Mouse (Mus musculus) forelimb bud, embryonic 11.5 days (tissue): ENCODE measurements at regions not wholly inside any gene's neighbourhood (a gene's known extent, or its start where the extent isn't known, plus 50 kb on each side); places are given as distances from the start of the nearest gene placed in this dataset.

Source experiments
- DNase-seq: peaks from one replicate; pipeline ENCODE4 v3.0.0-alpha.2; 2012; ENCODE audit warnings: low read depth, low spot score

GRCm38 (mm10) chr16:95057596-95057995, 60.1 kb upstream of the Kcnj6 start:
- peak; percentile 43 for DNase-seq

GRCm38 (mm10) chr16:95064423-95064822, 66.9 kb upstream of the Kcnj6 start:
- no peak for DNase-seq

DNA sequence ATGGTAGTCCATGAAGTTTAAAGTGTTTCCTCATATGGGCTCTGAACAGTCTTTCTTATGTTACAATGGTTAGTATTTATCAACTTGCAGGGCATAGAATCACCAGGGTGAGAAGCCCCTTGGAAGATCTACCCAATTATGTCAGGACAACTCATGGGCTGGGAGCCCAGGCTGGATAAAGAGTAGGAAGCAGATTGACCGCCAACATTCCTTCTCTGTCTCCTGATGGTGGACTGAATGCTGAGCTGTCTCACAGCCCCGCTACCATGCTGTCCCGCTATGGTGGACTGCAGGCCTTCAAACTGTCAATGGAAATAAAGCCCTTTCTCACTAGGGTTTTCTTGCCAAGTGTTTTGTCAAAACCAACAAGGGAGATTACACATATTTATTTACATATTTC, 69.2 kb upstream of the Kcnj6 start:
- no peak for DNase-seq

DNA sequence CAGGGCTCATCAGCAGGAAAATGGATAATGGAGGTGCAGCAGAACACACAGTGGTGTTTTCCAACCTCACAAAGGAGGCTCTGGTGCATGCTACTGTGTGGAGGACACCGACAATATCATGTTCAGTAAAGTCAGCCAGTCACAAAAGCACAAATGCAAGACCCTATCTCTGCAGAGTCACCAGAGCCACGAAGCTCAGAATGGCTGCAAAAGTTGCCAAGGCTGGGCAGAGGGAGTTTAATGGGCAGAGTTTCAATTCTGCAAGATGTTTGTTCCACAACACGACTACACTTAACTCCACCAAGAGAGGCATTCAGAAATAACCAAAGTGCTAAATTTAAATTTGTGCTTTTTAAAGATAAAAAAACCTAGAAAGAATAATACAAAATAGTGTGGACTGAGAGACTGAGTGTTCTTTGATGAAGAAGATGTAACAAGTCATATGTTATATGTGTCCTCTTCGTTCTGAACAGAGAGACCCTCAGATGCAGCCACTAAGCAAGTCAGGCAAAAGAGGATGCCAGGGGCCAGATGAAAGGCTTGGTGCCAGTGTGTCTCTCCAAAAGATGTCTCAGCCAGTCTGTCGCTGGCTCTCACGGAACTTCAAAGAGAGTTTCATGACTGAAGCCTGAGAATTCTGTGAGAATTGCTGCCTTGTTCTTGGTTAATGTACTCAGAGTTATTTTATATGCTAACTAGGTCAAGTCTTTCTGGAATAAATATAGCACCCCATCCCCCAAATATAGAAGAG, 95.1 kb upstream of the Kcnj6 start:
- no peak for DNase-seq

DNA sequence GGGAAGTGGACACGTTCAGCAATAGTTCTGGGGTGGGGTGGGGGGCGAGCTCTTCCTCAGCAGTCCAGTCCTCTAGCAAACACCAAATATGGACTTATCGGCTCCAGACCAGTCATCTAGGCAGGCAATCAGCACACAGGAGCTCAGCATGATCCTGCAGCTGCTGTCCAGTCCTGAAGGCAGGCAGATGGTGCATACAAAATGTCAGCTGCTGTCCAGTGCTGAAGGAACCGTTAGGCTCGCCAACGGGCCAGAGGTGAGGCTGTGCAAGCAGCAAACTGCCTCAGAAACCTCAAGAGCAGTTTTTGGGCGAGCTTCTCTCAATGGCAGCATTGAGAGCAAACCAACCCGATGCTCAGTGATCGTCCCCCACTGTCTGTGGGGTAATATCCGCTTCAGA, 96.3 kb upstream of the Kcnj6 start:
- DNase-seq = peak; percentile 81

DNA sequence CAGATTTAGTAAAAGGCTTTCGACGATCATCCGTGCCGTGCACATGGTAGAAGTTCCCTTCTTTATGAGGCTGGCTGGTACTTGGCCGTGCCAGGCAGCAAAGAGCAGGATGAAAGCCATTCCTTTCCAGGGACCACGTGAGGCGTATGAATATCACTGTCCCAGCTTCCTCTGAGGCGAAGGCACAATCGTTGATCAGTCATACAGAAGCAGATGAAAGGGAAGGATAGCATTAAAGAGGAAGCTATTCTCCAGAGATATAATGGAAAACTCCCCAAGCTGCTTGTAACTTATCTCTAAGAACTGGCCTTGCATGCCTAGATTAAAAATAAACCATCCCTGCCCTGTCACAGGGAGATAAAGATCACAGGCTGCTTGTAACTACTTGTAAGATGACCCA, 103.5 kb upstream of the Kcnj6 start:
- DNase-seq = no peak

GRCm38 (mm10) chr16:95117531-95117930, 120.0 kb upstream of the Kcnj6 start:
- DNase-seq = peak; percentile 16

GRCm38 (mm10) chr16:95119293-95119692, 121.8 kb upstream of the Kcnj6 start:
- no peak for DNase-seq

DNA sequence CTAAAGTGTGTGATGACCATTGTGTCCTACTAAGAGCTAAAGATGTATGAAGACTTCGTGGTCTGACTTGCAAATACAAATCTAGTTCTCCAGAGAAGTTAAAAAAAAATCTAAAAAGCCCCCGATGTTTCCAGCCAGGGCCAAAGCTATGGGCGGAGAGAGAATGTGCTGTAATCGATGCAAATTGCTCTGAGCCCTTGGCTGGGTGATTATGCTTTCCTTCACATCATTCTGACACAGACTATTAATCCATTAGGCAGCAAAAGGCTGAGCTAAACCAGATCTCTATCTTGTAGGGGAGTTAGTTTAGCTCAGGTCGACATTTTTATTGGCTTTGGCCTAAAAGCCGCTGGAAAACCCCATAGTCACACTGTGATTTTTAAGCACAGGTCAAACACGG, 124.5 kb upstream of the Kcnj6 start:
- no peak for DNase-seq

- peak; percentile 46 for DNase-seq
Measured at GRCm38 (mm10) chr16:95127616-95128015, 129.7 kb upstream of the Kcnj15 start.

GRCm38 (mm10) chr16:95131815-95132214, 125.5 kb upstream of the Kcnj15 start:
- no peak for DNase-seq

GRCm38 (mm10) chr16:95138809-95139208, 118.5 kb upstream of the Kcnj15 start:
- no peak for DNase-seq

GRCm38 (mm10) chr16:95141510-95142394, 115.6 kb upstream of the Kcnj15 start:
- no peak for DNase-seq

- DNase-seq = no peak
Measured at GRCm38 (mm10) chr16:95150499-95150898, 106.9 kb upstream of the Kcnj15 start.

- DNase-seq = no peak
Measured at GRCm38 (mm10) chr16:95151499-95151898, 105.9 kb upstream of the Kcnj15 start.

GRCm38 (mm10) chr16:95151914-95152313, 105.4 kb upstream of the Kcnj15 start:
- no peak for DNase-seq

- DNase-seq = no peak
Measured at GRCm38 (mm10) chr16:95152742-95153383, 104.5 kb upstream of the Kcnj15 start.

DNA sequence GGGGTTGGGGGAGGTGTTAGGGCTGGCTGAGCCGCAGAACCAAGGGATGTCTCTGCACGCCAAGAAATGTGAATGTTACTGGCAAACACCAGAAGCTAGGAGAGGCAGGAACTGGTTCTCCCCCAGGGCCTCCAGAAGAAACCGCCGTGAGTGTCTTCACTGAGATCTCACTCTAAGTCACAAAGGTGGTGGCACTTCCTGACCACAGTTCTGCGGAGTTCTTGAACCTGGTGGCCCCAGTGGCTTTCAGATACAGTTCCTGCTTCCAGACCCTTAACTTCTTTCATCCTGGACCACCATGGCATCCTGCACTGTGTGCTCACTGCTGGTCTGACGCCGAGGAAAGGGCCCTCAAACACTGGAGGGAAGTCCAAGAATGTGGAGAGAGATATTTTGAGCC, 89.0 kb upstream of the Kcnj15 start:
- DNase-seq = no peak

DNA sequence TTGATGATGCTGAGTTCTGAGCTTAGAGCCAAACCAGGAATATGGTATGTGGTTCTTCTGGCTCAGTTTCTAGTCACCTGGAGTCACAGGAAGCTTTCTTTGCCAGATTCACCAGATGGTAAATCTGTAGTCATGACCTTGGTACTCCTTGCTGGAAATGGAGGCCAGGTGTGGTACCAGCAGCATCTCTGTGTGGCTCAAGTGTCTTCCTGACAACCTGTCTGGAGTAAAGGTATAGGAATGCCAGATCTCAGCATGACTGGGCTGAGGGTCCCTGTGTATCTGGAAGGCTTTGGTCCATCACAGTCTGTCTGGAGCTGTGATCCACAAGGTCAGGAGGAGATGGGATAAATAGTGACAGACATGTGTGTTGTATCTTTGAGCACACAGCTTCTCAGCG, 88.0 kb upstream of the Kcnj15 start:
- no peak for DNase-seq

DNA sequence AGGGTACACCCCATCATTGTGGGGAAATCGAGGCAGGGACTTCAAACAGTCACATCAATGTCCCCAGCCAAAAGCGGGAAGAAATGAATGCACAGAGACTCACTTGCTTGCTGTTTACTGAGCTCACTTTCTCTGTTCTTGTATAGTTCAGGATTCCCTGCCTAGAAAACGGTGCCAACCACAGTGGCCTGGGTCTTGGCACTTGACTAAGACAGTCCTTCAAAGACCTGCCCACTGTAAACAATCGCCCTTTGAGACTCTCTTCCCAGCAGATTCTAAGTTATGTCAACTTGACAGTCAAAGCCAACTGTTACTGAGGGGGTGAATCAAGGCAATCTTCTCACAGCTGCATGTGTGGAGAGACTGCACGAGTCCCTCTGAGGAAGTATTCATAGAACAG, 76.8 kb upstream of the Kcnj15 start:
- no peak for DNase-seq

GRCm38 (mm10) chr16:95185341-95185740, 72.0 kb upstream of the Kcnj15 start:
- DNase-seq = no peak

DNA sequence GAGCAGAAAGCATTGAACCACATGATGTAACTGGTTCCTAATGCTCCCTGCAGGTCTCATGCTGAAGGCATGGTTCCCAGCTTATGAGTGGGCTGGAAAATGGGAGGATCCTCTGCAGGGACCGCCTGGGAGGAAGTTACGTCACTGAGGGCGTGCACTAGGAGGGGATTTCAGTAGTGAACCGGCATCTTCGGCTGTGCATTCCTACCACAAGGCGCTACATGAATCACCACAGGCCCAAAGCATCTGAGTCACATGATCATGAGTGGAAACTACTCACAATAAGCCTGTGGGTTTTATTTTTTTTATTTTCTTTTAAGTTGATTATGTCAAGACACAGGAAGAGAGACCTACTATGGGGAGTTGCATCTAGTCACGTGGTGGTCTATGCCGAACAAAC, 68.2 kb upstream of the Kcnj15 start:
- DNase-seq = no peak
